Mouse (Mus musculus): ENCODE measurements around the gene Tmem131l.

Tmem131l gene

DNA sequence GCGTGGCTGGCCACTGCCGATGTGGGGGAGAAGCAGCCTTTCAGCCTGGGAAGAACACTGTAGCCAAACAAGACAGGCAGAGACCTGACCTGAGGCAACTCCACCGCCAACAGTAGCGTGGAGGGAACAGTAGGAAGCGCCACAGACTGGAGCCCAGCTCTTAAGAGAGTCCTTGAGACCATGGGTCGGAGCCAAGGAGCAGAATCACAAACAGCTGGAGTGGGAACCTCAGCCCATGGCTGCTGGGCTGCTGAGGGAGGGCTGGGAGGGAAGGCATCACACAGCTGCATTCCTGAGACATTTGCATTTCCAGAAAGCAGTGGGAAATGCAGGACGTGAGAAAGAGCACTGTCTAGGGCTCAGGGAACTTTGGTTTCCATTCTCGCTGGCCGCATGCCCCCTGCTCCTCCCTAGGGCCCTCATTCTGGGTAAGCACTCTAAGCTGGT lies 8.8 kb upstream of the Tmem131l start:
- no peak for DNase-seq (ENCODE audit: low spot score in 2 of 2)

DNA sequence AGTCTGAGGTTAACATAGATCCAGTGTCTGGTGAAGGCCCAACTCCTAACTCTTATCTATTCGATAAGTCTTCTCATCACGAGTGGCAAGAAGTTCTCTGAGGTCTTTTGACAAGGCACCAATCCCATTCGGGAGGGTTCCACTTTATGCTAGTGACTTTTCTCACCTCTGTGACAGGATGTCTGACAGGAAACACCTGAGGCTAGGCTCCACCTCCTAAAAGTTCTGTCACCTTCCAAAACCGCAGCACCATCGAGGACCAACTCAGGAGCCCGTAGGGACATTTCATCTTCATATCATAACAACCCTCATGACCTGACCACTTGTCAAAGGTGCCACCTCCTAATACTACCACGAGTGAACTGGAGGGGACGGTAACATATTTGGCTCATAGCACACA lies 6.2 kb upstream of the Tmem131l start:
- no peak for DNase-seq (ENCODE audit: low spot score in 2 of 2)

DNA sequence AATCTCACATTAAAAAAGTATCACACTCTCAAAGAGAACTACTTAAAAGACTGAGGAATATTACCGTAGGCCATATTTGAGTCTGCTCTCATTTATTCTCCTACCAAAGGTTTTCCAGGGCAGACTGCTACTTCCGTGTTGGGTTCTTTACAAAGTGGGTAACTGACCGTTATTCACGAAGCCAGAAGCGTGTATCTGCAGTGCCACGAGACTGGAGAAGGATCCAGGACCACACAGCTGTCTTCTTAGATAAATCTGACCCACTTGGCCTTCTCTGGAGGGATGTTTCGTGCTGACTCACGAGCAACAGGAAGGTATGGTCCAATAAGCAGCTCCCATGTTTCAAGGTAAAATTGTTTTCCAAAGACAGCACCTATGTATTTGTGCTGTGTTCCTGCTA lies 1.8 kb upstream of the Tmem131l start:
- DNase-seq (ENCODE audit: low spot score in 2 of 2) = no peak

DNA sequence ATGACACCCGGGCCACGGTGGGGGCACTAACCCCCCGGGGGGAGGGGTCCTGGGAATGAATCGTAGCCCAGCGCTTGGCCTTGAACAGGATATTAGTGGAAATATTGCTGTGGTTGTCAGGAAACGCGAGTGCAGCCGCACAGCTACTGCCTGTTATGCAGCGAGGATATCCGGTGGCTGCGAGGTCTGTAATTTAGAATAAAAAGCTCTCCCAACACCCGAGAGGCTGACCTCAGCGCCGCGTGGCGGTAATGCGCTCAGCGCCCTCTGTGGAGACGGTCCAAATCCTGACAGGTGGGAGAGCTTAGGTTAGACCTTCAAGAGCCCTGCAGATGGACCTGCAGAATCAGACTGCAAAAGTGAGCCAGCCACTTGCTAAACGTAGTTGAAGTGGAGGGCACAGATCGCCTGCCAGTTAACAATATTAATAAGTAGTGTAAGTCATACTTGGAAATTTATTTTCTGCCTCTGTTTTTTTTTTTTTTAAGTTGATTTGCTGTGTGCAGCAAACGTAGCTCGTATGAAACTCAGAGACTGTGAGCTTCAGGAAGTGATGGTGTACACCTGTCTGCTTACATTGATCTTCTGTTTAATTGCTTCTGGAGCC lies 604 bp upstream of the Tmem131l start:
- peak in 1 of 2 experiments; percentile 33 for DNase-seq (ENCODE audit: low spot score in 2 of 2)

DNA sequence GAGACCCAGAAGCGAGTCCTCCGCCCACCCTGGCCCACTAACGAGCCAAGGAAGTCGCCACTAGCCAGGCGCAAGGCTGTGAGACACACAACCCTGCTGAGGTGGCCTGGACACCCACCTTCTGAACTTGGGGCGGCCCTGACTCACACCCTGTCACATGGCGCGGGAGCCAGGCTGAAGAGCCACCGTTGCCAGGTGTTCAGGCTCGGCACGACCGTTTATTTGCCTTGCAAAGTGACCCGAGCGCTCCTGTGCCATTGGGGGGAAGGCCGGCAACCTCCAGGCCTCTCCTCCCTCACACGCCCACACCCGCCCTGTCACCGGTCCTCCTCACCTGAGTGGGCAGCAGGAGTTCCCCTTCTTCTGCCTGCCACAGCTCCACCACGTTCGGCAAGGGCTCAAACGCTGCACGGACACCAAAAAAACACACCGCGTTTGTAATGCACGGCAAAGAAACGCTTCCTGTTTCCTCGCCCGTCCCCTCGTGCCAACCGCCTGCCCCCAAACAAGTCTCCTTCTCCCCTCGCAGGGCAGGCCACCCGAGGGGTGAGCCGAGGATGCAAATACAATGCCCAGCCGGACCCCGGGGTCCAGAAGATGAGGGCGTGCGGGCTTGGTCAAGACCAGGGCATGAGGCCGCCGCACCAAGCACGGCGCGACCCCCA lies 862 bp downstream of the Tmem131l start:
- peak; percentile 13 to 24 for DNase-seq (ENCODE audit: low spot score in 2 of 2)

DNA sequence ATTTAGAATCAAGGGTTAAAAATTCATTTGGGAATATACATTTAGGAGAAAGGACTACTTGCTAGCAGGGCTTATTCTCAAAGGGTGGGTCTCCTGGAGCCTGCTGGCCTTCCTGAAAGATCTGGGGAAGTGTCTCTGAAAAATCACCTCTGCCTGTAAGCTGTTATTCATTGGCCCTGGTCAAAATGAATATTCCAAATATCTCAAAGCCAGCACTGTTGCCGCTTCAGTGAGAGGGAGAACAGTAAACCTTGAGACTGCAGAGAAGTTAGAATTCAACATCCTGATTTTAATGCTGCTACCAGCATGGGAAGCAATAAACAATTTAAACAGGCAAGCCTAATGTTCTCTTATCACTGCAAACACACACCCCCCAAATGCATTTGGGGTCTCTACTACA lies 1.8 kb downstream of the Tmem131l start:
- no peak for DNase-seq (ENCODE audit: low spot score in 2 of 2)

DNA sequence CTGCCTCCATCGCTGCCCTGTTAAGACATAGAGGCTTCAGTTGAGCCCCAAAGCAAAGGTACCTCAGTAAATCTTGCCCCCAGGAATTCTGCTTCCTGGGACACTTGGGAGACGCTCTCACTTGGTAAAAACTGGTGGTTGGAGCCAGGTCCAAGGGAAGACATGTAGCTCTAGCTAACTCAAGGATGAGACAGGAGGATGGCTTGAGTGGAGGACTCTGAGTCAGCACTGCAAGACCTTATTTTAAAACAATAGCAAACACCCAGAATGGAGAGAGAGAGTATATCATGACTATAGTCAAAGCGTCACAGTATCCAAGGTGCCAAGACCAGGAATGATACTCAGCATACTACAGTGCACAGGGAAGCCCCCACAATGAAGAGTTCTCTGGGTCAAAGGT lies 2.4 kb downstream of the Tmem131l start:
- no peak for DNase-seq (ENCODE audit: low spot score in 2 of 2)

DNA sequence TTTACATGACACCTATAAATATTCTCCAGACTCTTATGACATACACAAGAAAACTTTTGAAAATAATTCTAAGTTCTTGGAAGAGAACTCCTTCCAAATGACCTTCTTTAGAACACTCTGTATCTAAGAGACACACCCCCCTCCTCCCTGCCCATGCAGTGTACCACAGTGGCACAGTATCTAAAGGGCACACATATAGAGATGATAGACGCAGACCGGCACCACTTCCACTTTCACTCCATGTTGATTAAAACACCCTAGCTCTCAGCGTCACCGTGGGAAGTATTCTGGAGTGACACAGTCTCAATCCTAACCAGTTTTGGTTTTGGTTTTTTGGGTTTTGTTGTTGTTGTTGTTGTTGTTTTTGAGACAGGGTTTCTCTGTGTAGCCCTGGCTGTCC lies 3.1 kb downstream of the Tmem131l start:
- no peak for DNase-seq (ENCODE audit: low spot score in 2 of 2)

DNA sequence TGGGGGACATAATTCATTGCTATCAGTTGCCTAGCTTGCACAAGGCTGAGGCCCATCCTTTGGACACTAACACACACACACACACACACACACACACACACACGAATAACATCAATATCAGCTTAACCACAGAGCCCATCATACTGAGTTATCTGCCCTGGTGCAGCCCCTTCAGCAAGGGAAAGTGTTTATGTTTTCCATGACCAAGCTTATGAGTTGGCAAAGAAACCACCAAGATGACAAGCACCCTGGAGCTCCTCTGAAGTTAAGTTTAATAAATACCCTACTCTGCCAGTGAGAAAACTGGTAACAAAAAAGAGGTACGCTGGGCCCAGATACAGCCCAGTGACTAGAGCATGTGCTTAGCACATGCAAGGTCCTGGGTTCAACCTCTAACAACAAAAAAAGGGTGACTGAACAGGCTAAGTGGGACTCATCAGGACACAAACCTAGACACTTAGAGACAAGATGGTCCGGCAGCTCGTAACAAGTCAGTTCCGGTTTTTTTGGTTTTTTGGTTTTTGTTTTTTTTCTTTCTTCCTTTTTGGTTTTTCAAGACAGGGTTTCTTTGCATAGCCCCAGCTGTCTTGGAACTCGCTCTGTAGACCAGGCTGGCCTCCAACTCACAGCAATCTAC lies 4.1 kb downstream of the Tmem131l start:
- no peak for DNase-seq (ENCODE audit: low spot score in 2 of 2)

DNA sequence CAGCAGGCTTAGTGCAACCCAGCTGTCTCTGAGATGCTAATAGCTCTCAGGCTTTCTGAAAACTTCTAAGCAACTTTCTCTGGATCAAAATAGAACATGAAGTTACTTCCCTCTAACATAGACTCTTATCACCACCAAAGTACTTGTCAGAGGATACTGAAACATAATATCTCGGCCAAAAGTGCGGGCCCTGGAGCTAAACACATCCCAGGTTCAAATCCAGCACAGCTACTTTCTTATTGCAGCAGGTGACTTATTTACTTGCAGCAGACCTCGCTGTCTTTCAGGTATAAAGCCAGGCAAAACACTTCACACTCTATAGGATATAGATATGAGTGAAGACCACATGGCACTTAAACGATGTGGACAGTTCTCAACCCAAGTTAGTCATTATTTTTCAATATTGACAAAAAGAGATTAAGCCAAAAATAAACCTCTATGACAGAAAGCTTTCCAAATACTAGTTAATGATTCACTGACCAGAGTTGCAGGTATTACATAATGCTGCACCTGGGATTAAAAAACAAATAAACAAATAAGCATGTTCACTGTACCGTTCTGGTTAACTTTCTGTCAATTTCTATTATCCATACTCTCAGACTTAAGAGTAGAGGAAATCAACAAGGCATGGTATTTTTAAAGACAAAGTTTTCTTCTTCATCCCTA lies 5.7 kb downstream of the Tmem131l start:
- DNase-seq (ENCODE audit: low spot score in 2 of 2) = no peak

DNA sequence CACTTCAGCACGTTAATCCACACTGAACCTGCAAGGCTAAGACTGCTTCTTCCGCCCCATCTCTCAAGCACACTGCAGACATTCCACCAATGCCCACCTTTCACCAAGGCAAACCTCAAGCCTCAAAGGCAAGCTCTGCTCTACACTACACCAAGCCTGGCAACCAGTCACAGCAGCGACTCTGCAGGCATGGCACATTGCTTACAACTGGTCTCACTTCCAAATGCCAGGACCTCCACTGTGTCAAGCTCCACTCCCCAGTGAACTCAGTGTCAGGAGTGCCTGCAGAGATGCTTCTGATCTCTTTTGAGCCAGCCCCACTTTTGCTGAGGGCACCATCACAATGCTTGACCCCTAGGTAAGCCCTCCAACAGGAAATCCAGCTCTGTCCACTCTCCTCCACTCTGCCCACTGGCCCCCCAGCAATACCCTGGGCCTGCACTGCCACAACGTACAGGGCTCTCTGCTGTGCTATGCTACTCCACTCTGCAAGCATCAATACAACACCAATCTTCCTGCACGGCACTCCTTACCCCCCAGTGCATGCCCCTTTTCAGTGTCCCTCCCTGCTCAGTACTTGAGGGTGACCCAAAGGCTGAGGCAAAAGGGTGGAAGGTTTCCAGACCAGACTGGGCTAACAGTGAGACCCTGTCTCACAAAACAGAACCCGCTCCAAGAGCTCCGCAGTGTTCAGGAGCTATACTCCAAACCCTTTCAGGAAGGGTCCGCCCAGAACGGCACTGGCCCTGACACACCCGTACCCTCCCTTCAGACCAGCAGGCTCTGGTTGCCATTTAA lies 6.8 kb downstream of the Tmem131l start:
- no peak for DNase-seq (ENCODE audit: low spot score in 2 of 2)

DNA sequence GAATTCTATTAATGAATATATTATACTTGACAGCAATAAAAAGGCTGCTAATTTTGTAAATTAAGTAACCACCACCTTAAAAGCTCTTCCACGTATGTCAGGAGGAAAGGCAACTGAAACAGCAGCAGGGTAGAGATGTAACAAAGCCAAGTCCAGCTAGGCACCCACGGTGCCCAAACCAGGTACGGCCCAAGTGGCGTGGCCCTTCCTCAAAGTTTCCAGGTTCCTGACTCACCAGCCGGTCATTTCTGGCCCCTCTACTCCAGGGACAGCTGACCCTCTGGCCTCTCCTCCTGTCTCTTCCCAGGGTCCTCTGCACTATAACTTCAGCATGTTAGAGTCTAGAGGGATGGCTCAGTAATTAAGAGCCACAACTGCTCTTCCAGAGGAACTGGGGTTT lies 7.6 kb downstream of the Tmem131l start:
- DNase-seq (ENCODE audit: low spot score in 2 of 2) = no peak

DNA sequence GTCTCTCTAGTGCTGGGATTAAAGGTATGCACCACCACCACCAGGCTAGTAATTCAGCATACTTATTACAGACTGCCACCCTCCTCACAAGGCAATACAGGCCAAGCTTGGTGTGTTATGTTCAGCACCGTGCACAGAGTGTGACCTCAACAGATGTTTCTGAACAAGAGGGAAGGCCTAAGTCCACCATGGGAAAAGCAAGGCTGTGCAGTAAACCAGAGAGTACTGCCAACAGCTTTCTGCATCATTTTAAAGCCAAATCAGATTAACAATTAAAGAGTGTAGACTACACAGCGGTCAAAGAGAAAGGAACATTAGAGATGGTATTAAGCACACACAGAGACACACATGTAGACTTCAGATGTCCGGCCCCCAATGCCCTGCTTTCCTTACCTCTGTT lies 8.8 kb downstream of the Tmem131l start:
- DNase-seq (ENCODE audit: low spot score in 2 of 2) = no peak

DNA sequence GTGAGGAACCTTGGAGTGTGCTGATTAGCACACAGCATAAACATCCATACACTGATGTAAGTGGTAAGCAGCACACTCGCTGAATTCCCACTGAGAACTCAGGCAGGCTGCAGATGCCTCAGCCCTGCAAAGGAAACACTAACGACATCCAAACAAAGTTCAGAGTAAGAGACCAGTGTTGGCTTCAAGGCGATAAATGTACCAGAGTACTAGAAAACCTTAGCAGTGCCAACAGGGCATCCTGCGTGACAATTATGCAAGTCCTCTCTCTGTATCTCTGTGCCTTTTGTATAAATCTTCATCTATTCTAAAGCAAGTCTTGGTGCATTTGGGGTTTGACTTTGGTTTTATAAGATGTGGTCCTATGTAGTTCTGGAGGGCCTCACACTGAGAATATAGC lies 11.0 kb downstream of the Tmem131l start:
- DNase-seq (ENCODE audit: low spot score in 2 of 2) = no peak

DNA sequence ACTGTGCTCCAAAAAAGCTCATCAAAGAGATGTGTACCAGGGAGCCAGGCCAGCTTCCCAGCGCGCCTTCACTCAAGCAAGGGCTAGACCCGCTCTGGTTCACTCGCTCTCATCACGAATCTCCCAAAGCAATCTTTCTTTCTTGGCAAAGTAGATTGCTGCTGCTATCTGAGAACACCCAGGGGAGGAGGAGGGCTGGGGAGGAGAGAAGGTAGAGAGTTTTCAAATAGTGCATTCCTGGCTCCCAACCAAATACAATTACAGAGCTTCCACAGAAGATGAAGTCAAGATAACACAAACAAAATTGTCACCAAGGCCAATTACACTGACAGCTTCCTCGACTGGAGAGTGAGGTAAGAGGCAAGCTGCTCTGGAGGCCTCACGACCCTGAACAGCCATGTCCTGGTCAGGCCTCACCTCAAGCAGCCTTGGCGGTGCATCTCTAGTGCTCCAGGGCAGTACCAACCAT lies 12.2 kb downstream of the Tmem131l start:
- no peak for DNase-seq (ENCODE audit: low spot score in 2 of 2)

DNA sequence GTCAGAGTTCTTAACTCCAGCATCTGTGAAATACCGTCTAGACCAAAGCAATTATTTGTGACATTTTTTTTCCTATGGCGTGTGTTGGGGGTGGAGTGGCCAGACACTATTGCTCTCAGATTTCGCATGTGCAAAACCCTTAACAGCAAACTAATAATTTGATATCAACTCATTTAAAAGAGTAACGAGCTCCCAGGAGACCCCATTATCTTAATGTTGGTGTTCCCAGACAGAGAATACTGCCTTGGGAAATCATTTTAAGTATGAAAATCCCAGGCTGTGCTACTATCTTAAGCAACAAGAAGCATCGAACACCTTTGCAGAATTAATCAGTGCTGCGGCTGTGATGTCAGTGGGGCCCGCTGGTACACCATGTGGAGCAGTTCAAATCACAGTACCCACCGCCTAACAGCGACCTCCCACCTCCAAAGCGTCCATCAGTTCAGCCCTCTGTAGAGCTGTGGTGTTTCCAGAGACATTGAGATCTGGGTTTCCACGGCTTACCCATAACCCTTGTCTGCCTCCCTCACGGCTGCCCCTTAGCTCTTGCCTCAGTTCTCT lies 15.4 kb downstream of the Tmem131l start:
- DNase-seq (ENCODE audit: low spot score in 2 of 2) = no peak

DNA sequence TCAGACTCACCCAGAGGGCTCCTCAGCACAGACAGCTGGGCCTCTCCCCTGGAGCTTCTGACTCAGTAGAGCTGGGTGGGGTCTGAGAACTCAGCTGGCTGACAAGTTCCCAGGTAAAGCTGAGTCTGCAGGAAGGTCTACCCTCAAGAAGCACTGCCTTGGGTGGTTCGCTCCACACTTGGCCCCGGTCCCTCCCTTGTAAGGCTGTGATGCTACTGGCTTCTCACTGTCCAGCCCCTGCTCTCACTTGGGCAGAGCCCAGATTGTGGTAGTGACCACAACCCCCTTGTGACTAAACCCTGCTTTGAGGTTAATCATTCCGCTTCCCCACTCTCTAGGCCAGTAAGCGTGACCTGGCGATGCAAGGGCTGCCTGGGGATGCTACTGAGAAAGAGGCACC lies 17.3 kb downstream of the Tmem131l start:
- no peak for DNase-seq (ENCODE audit: low spot score in 2 of 2)

DNA sequence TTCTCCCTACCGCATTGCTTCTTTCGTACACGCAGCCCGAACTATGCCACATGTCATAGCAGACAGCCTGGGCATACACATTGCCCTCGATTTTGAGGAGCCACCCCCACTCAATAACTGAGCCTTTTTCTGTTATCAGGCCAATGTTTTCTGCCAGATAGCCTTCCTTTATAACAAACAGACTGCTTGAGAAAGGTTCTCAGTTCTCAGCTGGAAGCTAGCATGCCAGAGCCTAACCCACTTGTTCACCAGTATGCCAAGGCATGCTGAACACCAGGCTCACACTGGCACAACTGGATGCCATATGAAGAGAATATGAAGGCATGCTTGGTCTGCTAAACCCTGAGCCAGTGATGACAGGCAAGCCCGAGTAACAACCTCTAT lies 17.8 kb downstream of the Tmem131l start:
- DNase-seq (ENCODE audit: low spot score in 2 of 2) = no peak

DNA sequence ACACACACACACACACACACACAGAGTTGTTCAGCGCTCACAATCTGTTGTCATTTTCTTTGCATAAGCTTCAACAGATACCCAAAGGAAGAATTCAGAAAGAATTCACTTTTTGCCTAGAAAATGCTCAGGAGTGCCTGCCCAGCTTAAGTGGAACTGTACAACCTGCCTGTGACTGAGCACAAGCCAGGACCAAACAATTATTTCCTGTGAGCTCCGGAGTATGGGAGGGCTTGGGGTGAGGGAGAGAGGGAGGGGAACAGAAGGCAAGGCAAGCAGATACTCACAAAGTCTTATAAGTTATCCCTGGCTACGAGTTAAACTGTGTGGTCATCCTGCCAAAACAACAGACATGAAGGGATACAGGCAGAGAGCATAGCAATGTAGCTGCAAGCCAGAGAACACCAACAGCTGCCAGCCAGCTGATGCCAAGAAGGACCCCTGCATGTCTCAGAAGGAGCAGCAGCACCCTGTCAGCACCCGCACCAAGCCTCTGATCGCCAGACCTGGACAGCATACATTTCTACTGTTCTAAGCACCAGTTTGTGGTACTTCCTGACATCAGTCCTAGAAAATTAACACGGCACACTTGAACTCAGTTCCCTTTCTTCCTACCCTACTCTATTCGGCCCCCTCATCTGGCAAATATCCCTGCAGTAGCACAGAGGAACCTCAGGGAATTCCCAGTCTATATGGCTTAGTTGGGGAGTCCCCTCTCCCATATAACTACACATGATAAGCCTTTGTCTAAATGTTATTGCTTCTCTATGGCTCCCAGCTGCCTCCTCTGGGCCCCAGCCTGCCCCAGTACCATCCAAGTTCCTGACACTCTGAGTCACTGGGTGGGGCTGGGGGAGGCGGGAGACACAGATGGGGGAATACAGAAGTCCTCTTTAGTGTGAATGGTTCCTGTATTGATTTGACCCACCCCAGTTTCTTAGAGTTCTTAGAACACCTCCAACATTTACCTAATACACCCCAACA lies 18.5 kb downstream of the Tmem131l start:
- DNase-seq (ENCODE audit: low spot score in 2 of 2) = no peak

DNA sequence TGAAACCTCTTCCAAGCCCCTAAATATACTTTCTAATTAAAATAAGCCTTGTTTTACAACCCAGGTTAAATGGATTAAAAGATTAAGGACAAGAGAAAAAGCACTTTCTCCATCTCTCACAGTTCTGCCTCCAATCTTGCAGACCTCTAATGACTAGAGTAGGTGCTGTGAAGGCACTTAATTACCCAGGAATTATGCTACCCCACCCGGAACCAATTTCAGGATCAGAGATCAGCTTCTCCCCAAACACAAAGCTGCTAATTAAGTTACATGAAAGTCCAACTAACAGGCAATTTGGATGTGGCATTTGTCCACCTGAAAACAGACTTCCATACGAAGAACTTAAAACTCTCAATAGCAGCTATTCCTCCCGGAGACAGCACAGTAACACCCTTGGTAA lies 19.4 kb downstream of the Tmem131l start:
- DNase-seq (ENCODE audit: low spot score in 2 of 2) = no peak

Measured in frontal cortex, postnatal 25 days (tissue).